Mouse (Mus musculus): ENCODE measurements around the gene Erbb2.

DNA sequence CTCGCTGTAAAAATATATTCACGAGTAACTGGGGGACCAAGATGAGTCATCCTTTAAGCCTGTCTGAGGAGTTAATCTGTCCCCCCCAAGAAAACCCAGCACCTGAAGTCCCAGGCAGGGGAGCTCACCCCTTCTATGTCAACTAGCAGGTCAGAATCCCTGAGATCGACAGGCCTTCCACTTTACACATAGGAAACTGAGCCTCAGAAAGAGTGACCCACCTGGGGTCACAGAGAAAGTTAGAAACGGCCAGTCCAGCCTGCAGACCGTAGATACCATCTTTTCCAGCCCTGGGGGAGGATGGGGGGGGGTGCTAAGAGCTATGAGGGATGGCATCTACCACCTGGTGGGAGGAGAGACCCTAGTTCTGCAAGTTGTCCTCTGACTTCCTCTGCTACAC lies 44.3 kb downstream of the Erbb2 start:
- no peak for TF ChIP-seq MAFK (IDR thresholded peaks at IDR 0.05; ENCODE audit: insufficient read depth, low read depth, low read length)
- TF ChIP-seq ZNF384 (IDR thresholded peaks at IDR 0.05; ENCODE audit: low read depth, low read length), result no peak
- no peak for TF ChIP-seq ZC3H11A (IDR thresholded peaks at IDR 0.05; ENCODE audit: borderline replicate concordance, low read depth, low read length)
